Mouse (Mus musculus) neural tube, embryonic 13.5 days (tissue): ENCODE data around the gene Atad5. TPM values are rescaled to one million over a fixed set of nuclear protein-coding genes. Genes with fewer than 3 reads are reported as not detected.

Experiments used
- ATAC-seq: fragments of 200-750 bp; cut with Nextera tagmentation; 2 replicates; pipeline ENCODE4 v1.8.0; 2017; ENCODE audit warnings: low read depth, mild to moderate bottlenecking, moderate TSS enrichment, moderate library complexity
- H3K27ac ChIP-seq: fragments of 300-500 bp; sonication (generic); replicated peaks from 2 replicates; pipeline ENCODE4 v1.5.1; 2015; ENCODE audit warnings: moderate library complexity, mild to moderate bottlenecking, inconsistent platforms
- H3K27me3 ChIP-seq: fragments of 300-500 bp; sonication (generic); 2 replicates; pipeline ENCODE4 v1.6.1; 2015; ENCODE audit warnings: mild to moderate bottlenecking, inconsistent platforms
- H3K36me3 ChIP-seq: fragments of 300-500 bp; sonication (generic); 2 replicates; pipeline ENCODE4 v1.6.1; 2015; ENCODE audit warnings: mild to moderate bottlenecking, inconsistent platforms
- H3K4me1 ChIP-seq: fragments of 300-500 bp; sonication (generic); replicated peaks from 2 replicates; pipeline ENCODE4 v1.6.1; 2015; ENCODE audit warnings: inconsistent platforms
- H3K4me2 ChIP-seq: fragments of 300-500 bp; sonication (generic); 2 replicates; pipeline ENCODE4 v1.6.1; 2015; ENCODE audit warnings: inconsistent platforms, mild to moderate bottlenecking, moderate library complexity
- H3K4me3 ChIP-seq: fragments of 300-500 bp; sonication (generic); 2 replicates; pipeline ENCODE4 v1.5.1; 2015; ENCODE audit warnings: mild to moderate bottlenecking, inconsistent platforms
- H3K9ac ChIP-seq: fragments of 300-500 bp; sonication (generic); 2 replicates; pipeline ENCODE4 v1.6.1; 2015; ENCODE audit warnings: moderate library complexity, mild to moderate bottlenecking, inconsistent platforms
- H3K9me3 ChIP-seq: fragments of 300-500 bp; sonication (generic); 2 replicates; pipeline ENCODE4 v1.6.1; 2016; ENCODE audit warnings: inconsistent platforms
- WGBS: fragments of 180-500 bp; shearing (Covaris S2); methylation state at CpG from one replicate; pipeline ENCODE4 v1.1.7; 2015; 5-methylcytosine and 5-hydroxymethylcytosine counted together
- polyA plus RNA-seq: library from polyadenylated mRNA; unstranded; fragments of >200 nt; fragmentation: Nextera tagmentation; extraction: Ambion mirVana; gene quantifications from 2 replicates; pipeline ENCODE4 v1.2.1, GENCODE M21; 2015

Atad5 gene
- polyA plus RNA-seq, 1 experiment from 2014 or later = 4.7 TPM

DNA sequence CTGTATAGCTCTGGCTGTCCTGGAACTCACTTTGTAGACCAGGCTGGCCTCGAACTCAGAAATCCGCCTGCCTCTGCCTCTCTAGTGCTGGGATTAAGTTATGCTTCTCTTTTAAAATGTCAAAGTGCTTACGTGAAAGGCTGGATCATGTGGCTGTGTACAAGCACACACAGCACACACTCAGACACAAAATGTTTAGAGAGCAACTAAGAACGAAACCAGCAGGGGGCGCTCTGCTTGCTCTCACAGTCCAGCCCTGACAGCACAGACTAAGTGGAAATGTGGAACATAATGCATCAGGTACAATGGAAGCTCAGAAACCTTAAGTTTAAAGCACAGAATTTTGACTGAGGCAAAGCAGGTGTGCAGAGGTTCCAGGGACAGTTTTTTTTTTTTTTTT is 2.4 kb upstream of the Atad5 start:
- H3K27me3 ChIP-seq = no peaks in the 10 kb centered on the region
- ATAC-seq = peak; percentile 74; the same call in 1 of the 2 replicates
- H3K9me3 ChIP-seq = no peaks in the 10 kb centered on the region
- H3K4me2 ChIP-seq = no peak overlapping the region
- 11% methylated on average over 5 of the region's 5 CpGs for WGBS
- no peaks in the 10 kb centered on the region for H3K36me3 ChIP-seq
- H3K9ac ChIP-seq = no peak overlapping the region
- no peak overlapping the region for H3K4me3 ChIP-seq
- H3K4me1 ChIP-seq = peaks cover 16% of the 10 kb centered on the region
- H3K27ac ChIP-seq = no peak overlapping the region

DNA sequence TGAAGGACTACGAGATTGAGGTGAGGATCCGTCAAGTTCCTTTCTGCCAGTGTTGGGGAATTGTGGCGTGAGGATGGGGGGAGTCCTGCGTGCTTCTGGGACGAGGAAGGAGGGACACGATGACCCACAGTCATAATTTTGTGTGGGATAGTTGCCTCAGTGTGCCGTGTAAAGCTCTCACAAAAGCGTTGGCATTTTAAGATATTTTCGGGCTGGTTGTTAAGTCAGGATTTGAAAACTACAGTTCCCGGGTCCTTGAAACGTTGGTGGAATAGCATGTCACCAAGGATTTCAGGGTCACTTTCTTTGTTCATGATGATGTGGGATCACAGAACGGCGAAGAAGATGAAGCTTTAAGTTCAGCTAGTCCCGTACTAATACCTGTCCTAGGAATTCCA is 616 bp downstream of the Atad5 start:
- ATAC-seq = no peak
- H3K4me2 ChIP-seq = peak overlapping the region; percentile 95
- H3K9ac ChIP-seq = peak overlapping the region; percentile 97
- H3K9me3 ChIP-seq = no peaks in the 10 kb centered on the region
- no peaks in the 10 kb centered on the region for H3K36me3 ChIP-seq
- H3K27me3 ChIP-seq = no peaks in the 10 kb centered on the region
- H3K4me1 ChIP-seq = peaks cover 16% of the 10 kb centered on the region
- H3K4me3 ChIP-seq = peak overlapping the region; percentile 99
- no peak overlapping the region for H3K27ac ChIP-seq
- 1% methylated on average over 14 of the region's 14 CpGs for WGBS

DNA sequence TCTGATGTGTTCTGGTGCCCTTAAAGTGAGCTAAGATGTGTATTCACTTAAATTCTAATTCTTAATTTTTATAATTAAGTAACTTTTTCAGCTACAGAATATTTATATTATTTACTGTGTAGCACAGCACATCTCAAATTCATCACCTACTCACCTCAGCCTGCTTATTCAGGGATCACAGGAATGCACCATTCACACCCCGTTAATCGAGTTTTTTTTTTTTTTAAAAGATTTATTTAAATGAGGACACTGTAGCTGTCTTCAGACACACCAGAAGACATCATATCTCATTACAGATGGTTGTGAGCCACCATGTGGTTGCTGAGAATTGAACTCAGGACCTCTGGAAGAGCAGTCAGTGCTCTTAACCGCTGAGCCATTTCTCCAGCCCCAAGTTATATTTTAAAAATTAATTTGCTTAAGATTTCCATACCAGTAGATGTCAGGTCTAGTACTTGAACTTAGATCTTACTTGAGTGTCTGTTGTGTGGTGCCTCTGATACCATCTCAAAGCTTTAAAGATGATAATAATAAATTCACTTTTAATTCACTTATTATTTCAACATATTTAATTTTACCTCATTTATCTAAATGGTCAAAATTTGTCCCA is 1.5 kb downstream of the Atad5 start:
- ATAC-seq = no peak
- H3K4me2 ChIP-seq = peak overlapping the region; percentile 95
- H3K27ac ChIP-seq = no peak overlapping the region
- no peaks in the 10 kb centered on the region for H3K9me3 ChIP-seq
- peaks cover 3% of the 10 kb centered on the region; the same call in 1 of the 2 replicates for H3K36me3 ChIP-seq
- H3K9ac ChIP-seq = 0 out of 2 replicates have a peak overlapping the region, but pooled peaks have one; percentile 97
- H3K4me1 ChIP-seq = peaks cover 16% of the 10 kb centered on the region
- H3K4me3 ChIP-seq = peak overlapping the region; percentile 99
- WGBS = 60% methylated on average over 3 of the region's 3 CpGs
- H3K27me3 ChIP-seq = no peaks in the 10 kb centered on the region

DNA sequence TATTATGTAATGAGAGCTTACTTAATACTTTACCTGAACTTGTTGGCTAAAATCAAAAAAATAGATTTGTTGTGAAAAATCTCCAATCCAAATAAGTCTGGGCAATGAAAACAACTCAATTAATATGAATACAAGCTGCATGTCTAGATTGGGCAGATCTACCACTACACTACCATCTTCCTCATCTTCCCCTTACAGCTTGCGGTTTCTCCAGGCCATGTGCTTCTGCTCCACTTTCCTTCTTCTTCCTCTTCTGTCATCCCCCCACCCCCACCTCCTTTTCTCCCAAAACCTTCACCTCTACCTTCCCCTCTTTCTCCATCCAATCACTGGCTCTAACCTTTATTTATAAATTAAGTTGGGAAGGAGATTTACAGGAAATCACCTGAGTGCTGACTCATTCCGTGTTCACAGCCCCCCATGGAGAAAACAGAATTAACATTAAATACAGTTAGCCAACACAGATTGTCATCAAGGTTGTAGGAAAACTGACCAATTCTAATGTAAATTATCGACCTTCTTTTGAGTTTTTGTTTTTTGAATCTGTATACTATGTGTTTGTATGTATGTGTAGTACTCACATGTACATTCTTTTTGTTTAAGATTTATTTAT is 9.3 kb downstream of the Atad5 start:
- H3K27me3 ChIP-seq = no peaks in the 10 kb centered on the region
- ATAC-seq = no peak
- no peak overlapping the region for H3K4me2 ChIP-seq
- H3K4me1 ChIP-seq = no peaks in the 10 kb centered on the region
- no peak overlapping the region for H3K4me3 ChIP-seq
- 94% methylated on average over 3 of the region's 3 CpGs for WGBS
- peaks cover 45% of the 10 kb centered on the region for H3K36me3 ChIP-seq
- no peak overlapping the region for H3K9ac ChIP-seq
- no peaks in the 10 kb centered on the region for H3K9me3 ChIP-seq
- H3K27ac ChIP-seq = no peak overlapping the region

DNA sequence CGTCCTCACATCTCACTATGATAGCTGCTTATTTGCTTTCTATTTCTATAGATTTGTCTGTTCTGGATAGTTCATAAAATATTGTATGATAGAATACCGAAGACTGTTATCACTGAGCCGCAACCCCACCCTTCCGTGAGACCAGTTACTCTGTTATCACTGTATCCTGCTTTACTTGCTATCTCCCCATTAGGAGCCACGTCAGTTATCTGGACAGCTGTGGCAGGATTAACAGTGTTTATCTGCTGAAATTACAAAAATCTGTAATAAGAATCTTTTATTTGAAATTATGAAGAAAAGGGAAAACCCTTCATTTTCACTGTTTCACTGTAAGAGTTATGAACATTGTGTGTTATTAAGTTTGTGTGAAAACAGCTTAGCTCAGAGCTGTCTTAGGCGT is 12.1 kb downstream of the Atad5 start:
- WGBS = 95% methylated on average over 6 of the region's 6 CpGs
- ATAC-seq = no peak

DNA sequence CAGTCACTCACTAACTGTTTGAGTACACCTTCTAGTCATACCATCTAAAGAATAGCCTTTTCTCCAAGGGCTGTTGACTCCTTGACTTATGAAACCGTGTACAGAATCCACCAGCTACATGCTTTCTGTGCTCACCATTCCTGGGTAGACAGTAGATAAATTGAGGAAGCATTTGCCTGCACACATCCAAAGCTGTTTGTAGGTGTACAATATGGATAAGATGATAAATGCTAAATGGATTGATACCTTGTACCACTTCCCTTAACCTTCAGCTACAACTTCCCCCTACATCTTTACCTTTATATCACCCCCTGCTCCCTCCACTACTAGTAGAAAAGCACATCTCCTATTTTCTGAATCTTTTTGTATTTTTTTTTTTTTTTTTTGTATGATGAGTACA is 15.2 kb downstream of the Atad5 start:
- no peak overlapping the region for H3K4me2 ChIP-seq
- WGBS = 87% methylated on average over 1 of the region's 1 CpGs
- H3K4me3 ChIP-seq = no peak overlapping the region
- no peak for ATAC-seq
- H3K9ac ChIP-seq = no peak overlapping the region
- H3K27ac ChIP-seq = no peak overlapping the region
- peaks cover 44% of the 10 kb centered on the region for H3K36me3 ChIP-seq
- H3K27me3 ChIP-seq = no peaks in the 10 kb centered on the region
- no peaks in the 10 kb centered on the region for H3K4me1 ChIP-seq
- H3K9me3 ChIP-seq = no peaks in the 10 kb centered on the region

More for the DNA sequence above, 12.1 kb downstream of the Atad5 start:
- H3K4me3 ChIP-seq = no peak overlapping the region
- H3K4me2 ChIP-seq = no peak overlapping the region
- H3K4me1 ChIP-seq = no peaks in the 10 kb centered on the region
- no peaks in the 10 kb centered on the region for H3K27me3 ChIP-seq
- peaks cover 48% of the 10 kb centered on the region for H3K36me3 ChIP-seq
- no peak overlapping the region for H3K27ac ChIP-seq
- H3K9ac ChIP-seq = no peak overlapping the region
- no peaks in the 10 kb centered on the region for H3K9me3 ChIP-seq

DNA sequence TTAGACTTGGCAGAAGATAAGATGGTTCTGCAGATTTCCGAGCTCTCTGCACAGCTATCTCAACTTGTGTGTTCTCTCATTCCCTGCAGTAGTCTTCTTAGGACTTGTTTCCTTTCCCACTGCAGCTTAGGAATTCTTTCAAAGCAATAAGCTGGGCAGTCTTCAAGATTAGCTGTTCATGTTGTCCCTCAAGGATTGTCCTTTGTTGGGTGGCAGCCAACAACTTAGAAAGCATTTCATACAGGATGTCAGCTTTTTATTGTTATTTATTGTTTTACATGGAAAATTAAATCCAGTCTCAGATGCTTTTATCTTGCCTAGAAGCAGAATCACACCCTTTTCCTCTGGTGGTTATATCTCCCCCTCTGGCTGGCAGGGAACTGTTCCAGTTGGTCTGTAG is 27.2 kb downstream of the Atad5 start:
- Histone ChIP-seq H3K4me2 (no peak overlapping the region), H3K9ac (no peak overlapping the region), H3K4me3 (no peak overlapping the region), H3K36me3 (peaks cover 57% of the 10 kb centered on the region), H3K9me3 (no peaks in the 10 kb centered on the region), H3K27ac (no peak overlapping the region), H3K27me3 (no peaks in the 10 kb centered on the region), H3K4me1 (no peaks in the 10 kb centered on the region)
- 87% methylated on average over 1 of the region's 1 CpGs for WGBS
- ATAC-seq = no peak

DNA sequence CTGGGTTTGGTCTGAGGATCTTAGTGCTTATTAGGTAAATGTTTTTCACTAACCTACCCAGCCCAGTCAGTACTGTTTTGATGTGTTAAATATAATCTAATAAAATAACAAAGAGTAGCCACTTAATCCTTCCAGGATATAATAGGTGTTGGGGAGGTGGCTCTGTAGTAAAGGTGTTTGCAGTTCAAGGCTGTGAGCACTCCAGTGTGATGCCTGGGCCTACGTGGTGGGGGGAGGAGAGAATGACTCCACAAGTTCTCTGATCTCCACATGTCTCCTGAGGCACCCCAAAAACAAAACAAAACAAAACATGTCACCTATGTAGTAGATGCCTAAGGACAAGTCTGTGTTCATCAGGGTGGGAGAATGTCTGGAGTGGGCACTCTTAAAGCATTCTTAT is 42.9 kb downstream of the Atad5 start:
- Histone ChIP-seq H3K4me1 (no peaks in the 10 kb centered on the region), H3K9me3 (no peaks in the 10 kb centered on the region), H3K4me3 (no peak overlapping the region), H3K27me3 (no peaks in the 10 kb centered on the region), H3K36me3 (peaks cover 53% of the 10 kb centered on the region), H3K4me2 (no peak overlapping the region), H3K27ac (no peak overlapping the region), H3K9ac (no peak overlapping the region)
- WGBS = 56% methylated on average over 1 of the region's 1 CpGs
- ATAC-seq = no peak

DNA sequence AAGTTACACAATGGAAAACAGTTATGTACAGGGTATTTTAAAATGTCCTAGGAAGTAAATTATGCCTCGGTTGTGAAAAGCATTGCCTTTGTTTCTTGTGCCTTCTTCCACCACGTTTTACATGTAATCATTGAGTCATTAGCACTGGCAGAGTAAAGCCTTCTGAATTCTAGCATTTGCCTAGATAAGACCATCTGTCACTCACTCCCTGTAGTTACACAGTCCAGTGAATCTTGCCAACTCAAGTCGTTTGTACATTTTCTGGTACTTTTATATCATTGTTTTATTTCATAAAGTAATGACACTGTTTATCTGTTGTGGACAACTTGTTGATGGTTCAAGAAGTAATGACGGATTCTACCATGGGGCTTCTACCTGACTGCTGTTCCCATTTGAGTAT is 45.5 kb downstream of the Atad5 start:
- H3K4me3 ChIP-seq = no peak overlapping the region
- H3K27me3 ChIP-seq = no peaks in the 10 kb centered on the region
- no peak overlapping the region for H3K9ac ChIP-seq
- H3K27ac ChIP-seq = no peak overlapping the region
- 0 out of 2 replicates have a peak, but pooled peaks cover 6% of the 10 kb centered on the region for H3K4me1 ChIP-seq
- WGBS = 72% methylated on average over 4 of the region's 4 CpGs
- ATAC-seq = no peak
- H3K4me2 ChIP-seq = no peak overlapping the region
- peaks cover 60% of the 10 kb centered on the region for H3K36me3 ChIP-seq
- H3K9me3 ChIP-seq = no peaks in the 10 kb centered on the region

DNA sequence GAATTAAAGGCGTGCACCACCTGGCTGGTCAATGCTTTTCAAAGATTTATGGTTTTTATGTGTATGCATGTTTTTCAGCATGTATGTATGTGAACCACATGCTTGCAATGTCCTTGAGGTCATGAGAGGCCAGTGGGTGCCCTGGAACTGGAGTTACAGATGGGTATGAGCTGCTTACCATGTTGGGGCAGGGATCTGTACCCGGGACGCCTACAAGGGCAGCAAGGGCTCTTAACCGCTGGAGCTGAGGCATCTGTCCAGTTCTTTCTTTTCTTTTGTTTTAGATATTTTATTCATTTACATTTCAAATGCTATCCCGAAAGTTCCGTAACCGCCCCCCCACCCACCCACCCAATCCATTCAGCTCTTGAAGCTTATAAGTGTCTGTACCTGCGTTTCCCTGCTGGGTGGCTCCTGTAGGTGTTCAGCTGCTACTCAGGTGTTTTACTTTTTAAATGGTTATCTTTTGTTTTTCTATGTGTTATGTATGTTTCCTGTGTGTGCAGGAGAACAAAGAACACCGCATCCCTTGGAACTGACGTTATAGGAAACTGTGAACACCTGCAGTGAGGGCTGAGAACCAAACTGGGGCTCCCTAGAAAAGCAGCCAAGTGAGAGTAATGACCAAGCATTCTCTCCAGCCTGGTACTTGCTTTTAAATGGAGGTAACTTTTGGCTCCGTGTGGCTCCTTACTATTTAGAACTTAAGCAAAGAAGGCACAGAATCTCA is 46.9 kb downstream of the Atad5 start:
- Histone ChIP-seq H3K4me2 (no peak overlapping the region), H3K27ac (no peak overlapping the region), H3K9me3 (no peaks in the 10 kb centered on the region), H3K4me3 (no peak overlapping the region), H3K4me1 (peaks cover 14% of the 10 kb centered on the region), H3K36me3 (peaks cover 57% of the 10 kb centered on the region), H3K9ac (no peak overlapping the region), H3K27me3 (no peaks in the 10 kb centered on the region)
- 89% methylated on average over 11 of the region's 11 CpGs for WGBS
- ATAC-seq = no peak

DNA sequence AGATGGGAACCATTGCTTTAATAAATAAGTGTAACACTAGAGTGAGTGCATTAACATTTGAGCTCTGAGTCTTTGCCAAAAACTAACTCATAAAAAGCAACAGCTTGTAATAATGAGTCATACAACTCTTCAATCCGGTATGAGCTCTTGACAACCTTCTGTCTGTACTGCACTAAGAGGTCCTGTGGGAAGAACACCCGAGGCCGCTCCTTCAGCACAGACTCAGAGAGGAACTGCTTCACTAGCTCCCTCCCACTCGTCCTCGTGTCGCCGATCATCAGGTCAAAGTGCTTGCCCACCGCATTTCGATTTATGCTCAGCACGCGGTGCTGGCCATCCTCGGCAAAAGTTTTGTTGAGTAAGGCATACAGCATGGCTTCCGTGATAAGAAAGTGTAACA is 47.6 kb downstream of the Atad5 start:
- 91% methylated on average over 13 of the region's 13 CpGs for WGBS
- ATAC-seq = no peak
- Histone ChIP-seq H3K27ac (no peak overlapping the region), H3K9ac (no peak overlapping the region), H3K4me3 (no peak overlapping the region), H3K9me3 (no peaks in the 10 kb centered on the region), H3K4me1 (peaks cover 15% of the 10 kb centered on the region), H3K36me3 (peaks cover 54% of the 10 kb centered on the region), H3K4me2 (no peak overlapping the region), H3K27me3 (no peaks in the 10 kb centered on the region)

DNA sequence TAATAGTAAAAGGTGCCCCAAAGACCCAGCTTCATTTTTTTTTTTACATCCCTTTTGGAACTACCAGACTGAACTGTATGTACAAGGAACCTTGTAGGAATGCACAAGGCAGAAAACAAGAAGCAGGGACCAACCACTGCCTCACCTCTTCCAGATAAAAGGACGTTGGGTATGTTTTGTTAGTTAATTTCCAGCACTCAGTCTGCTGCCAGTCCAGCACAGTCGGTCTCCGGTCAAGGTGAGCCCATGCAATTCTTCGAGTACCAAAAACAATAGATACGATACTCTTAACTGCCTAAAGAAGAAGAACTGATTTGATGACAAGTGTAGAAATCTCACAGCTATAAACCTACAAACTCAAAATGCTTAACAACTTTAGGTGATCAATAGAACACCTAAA is 48.6 kb downstream of the Atad5 start:
- peaks cover 46% of the 10 kb centered on the region for H3K36me3 ChIP-seq
- no peak overlapping the region for H3K9ac ChIP-seq
- H3K4me1 ChIP-seq = peaks cover 21% of the 10 kb centered on the region
- no peak overlapping the region for H3K4me2 ChIP-seq
- no peaks in the 10 kb centered on the region for H3K27me3 ChIP-seq
- H3K27ac ChIP-seq = no peak overlapping the region
- no peak overlapping the region for H3K4me3 ChIP-seq
- no peaks in the 10 kb centered on the region for H3K9me3 ChIP-seq
- no peak for ATAC-seq
- 89% methylated on average over 5 of the region's 5 CpGs for WGBS
